Mouse (Mus musculus) B cell, adult 2 months (primary cell): ENCODE results near the gene Ptprm.

Experiments
- DNase-seq, 2 experiments: peaks; one replicate each; pipeline ENCODE4 v3.0.0; 2022

Ptprm gene

GRCm38 (mm10) chr17:66619996-66620656 is 734.1 kb downstream of the Ptprm start:
- DNase-seq = no peak

GRCm38 (mm10) chr17:66619255-66619826 is 734.9 kb downstream of the Ptprm start:
- DNase-seq = no peak
